ENCODE assay signal across 9 mouse cellular contexts in genomic region chr5:30231891-30232270, GRCm38 (mm10). TPM values are rescaled to one million over a fixed set of nuclear protein-coding genes. Genes with fewer than 3 reads are reported as not detected.
DNase-seq lines count a peak whose midpoint lies in the region; ATAC-seq and TF ChIP-seq lines count a peak whose summit lies in the region.
"Had no signal": no experiment of that assay in that cellular context is flagged by ENCODE, and none has a peak within 500 bp of the region (broad histone marks: within the 10 kb centered on the region; RNA-seq: fewer than 3 reads in every experiment).

No protein-coding gene starts in this region.

- H3K4me1 ChIP-seq in thymus, adult 2 months (replicated peaks; ENCODE audit: control insufficient read depth, insufficient read depth, low read length): 0 out of 2 replicates have a peak, but pooled peaks cover 2% of the 10 kb centered on the region
- H3K4me1 ChIP-seq in liver, embryonic 12.5 days: peaks cover 46% of the 10 kb centered on the region

- peak overlapping the region; percentile 70 for H3K9ac ChIP-seq in liver, embryonic 12.5 days

- ATAC-seq in liver, embryonic 12.5 days: no peak

- peak overlapping the region; percentile 91 for H3K27ac ChIP-seq in gastrocnemius, adult 2 months
- H3K27ac ChIP-seq in thymus, adult 2 months (ENCODE audit: control insufficient read depth, insufficient read depth, low read length): no peak overlapping the region
- peak overlapping the region; percentile 71 for H3K27ac ChIP-seq in liver, embryonic 12.5 days

- intact Hi-C loops in gastrocnemius, adult 2 months (cut with DNase I): no loop called here
- intact Hi-C loops in left cerebral cortex, postnatal 4 days (cut with DNase I): no loop called here

- no peaks in the 10 kb centered on the region for H3K36me3 ChIP-seq in thymus, adult 2 months (ENCODE audit: control insufficient read depth, insufficient read depth, low read length)
- peaks cover 11% of the 10 kb centered on the region for H3K36me3 ChIP-seq in liver, embryonic 12.5 days

- H3K27me3 ChIP-seq in thymus, adult 2 months (ENCODE audit: control insufficient read depth, insufficient read depth, low read length): no peaks in the 10 kb centered on the region
- H3K27me3 ChIP-seq in liver, embryonic 12.5 days (replicated peaks): no peaks in the 10 kb centered on the region

- WGBS in thymus, adult 2 months: 34% methylated on average over 16 of the region's 16 CpGs
- WGBS in liver, embryonic 12.5 days (ENCODE audit: insufficient replicate concordance): 52% methylated on average over 16 of the region's 16 CpGs

- no peak for TF ChIP-seq POLR2A in thymus, adult 2 months (IDR thresholded peaks at IDR 0.05; ENCODE audit: control insufficient read depth, extremely low read depth, insufficient read depth, low read length, poor library complexity)

- no peak for TF ChIP-seq CTCF in gastrocnemius, adult 2 months (IDR thresholded peaks at IDR 0.05)
- TF ChIP-seq CTCF in thymus, adult 2 months (IDR thresholded peaks at IDR 0.05; ENCODE audit: borderline replicate concordance, control insufficient read depth, extremely low read depth, insufficient read depth, low read length, poor library complexity): no peak

- H3K4me3 ChIP-seq in gastrocnemius, adult 2 months: peak overlapping the region; percentile 82
- H3K4me3 ChIP-seq in thymus, adult 2 months (ENCODE audit: control insufficient read depth, insufficient read depth, low read length): peak overlapping the region; percentile 55
- H3K4me3 ChIP-seq in liver, embryonic 12.5 days: peak overlapping the region; percentile 86

- no peaks in the 10 kb centered on the region; the same call in 1 of the 2 replicates for H3K9me3 ChIP-seq in liver, embryonic 12.5 days (replicated peaks)

- no peak for DNase-seq in gastrocnemius, adult 2 months
- no peak for DNase-seq in gastrocnemius, adult 18-20 months (ENCODE audit: low spot score)
- DNase-seq in thymus, adult 2 months: no peak
- no peak for DNase-seq in thymus, postnatal 36 days
- no peak for DNase-seq in left cerebral cortex, adult 11 months (ENCODE audit: low spot score)
- no peak for DNase-seq in left cerebral cortex, postnatal 4 days
- DNase-seq in thymus, postnatal 10 days (ENCODE audit: low spot score in 2 of 2): no peak

- peak overlapping the region; percentile 92 for H3K4me2 ChIP-seq in liver, embryonic 12.5 days

RNA-seq across cellular contexts. Expression of gene Selenoi, which starts 0.5 kb away (rescaled TPM):
- 10 to 100 TPM in 1 of 2 experiments, 1 to 10 TPM in 1; 8.3 to 11.4 TPM for total RNA-seq in gastrocnemius, adult 2 months (2021)
- total RNA-seq in gastrocnemius, adult 18-20 months (2021): 1 to 10 TPM; 8.3 to 9.1 TPM
- 32.2 and 33.4 TPM in 2 replicates for polyA plus RNA-seq in thymus, adult 2 months (2012; rRNA removed)
- 20.2 and 22.0 TPM in 2 replicates for polyA plus RNA-seq in liver, embryonic 12.5 days (2016; fragmentation: Nextera tagmentation; extraction: Ambion mirVana)
- 10 to 100 TPM; 67.2 to 78.6 TPM for total RNA-seq in left cerebral cortex, postnatal 4 days (2021)

RNA-seq across cellular contexts. Expression of gene Adgrf3, which starts 26.4 kb away (rescaled TPM):
- total RNA-seq in gastrocnemius, adult 2 months (2021): not detected
- total RNA-seq in gastrocnemius, adult 18-20 months (2021): not detected
- 0.30 and 0.31 TPM in 2 replicates for polyA plus RNA-seq in thymus, adult 2 months (2012; rRNA removed)
- not detected in 2 replicates for polyA plus RNA-seq in liver, embryonic 12.5 days (2016; fragmentation: Nextera tagmentation; extraction: Ambion mirVana)
- not detected for total RNA-seq in left cerebral cortex, postnatal 4 days (2021)
- total RNA-seq: layer of hippocampus, postnatal 36 days had no signal

RNA-seq across cellular contexts. Expression of gene Drc1, which starts 49.3 kb away (rescaled TPM):
- total RNA-seq in gastrocnemius, adult 2 months (2021): not detected
- total RNA-seq in gastrocnemius, adult 18-20 months (2021): not detected
- polyA plus RNA-seq in thymus, adult 2 months (2012; rRNA removed): 1.1 and 1.4 TPM in 2 replicates
- polyA plus RNA-seq in liver, embryonic 12.5 days (2016; fragmentation: Nextera tagmentation; extraction: Ambion mirVana): 1.6 and 1.7 TPM in 2 replicates
- total RNA-seq in left cerebral cortex, postnatal 4 days (2021): 10 to 100 TPM; 12.6 to 14.6 TPM

Comparison
In these comparisons a context has a peak if more than half of its experiments do, and no peak if none do; other contexts are left out.
1. RNA of gene Selenoi, which starts 0.5 kb away (total RNA-seq): 67.2 to 78.6 TPM in left cerebral cortex, postnatal 4 days; 8.3 to 11.4 TPM in gastrocnemius, adult 2 months and 8.3 to 9.1 TPM in gastrocnemius, adult 18-20 months; every median in the first group is over 4 times any median in the second.
2. RNA of gene Drc1, which starts 49.3 kb away (total RNA-seq): 12.6 to 14.6 TPM in left cerebral cortex, postnatal 4 days; not detected in gastrocnemius, adult 18-20 months and not detected in gastrocnemius, adult 2 months; every median in the first group is over 10 times any median in the second.
3. Peak in every context shown above with its lines, with median percentiles within 50 percentile points of each other: H3K4me3 ChIP-seq.